Mouse (Mus musculus) monocyte, adult 2 months (primary cell): ENCODE data around the gene Muc5b.
A peak's percentile ranks its signal among the peaks of the same experiment; 100 is the strongest.
"Not testable (repeated sequence)": the region's sequence is repeated elsewhere in the genome, so short reads cannot be mapped to it uniquely, and the experiment has no call there.

ENCODE experiments used
- DNase-seq, 2 experiments: peaks; one replicate each; pipeline ENCODE4 v3.0.0; 2022; ENCODE audit warnings: low spot score in 2 of 2, low read depth in 1 of 2

The Muc5b gene

GRCm38 (mm10) chr7:141838779-141839178 lies at the start of gene Muc5b:
Muc5b (plus strand) TSS chr7:141839070.
- no peak for DNase-seq

- no peak for DNase-seq
Measured at GRCm38 (mm10) chr7:141794251-141794650, 44.6 kb upstream of the Muc5b start.

- no peak for DNase-seq
Measured at GRCm38 (mm10) chr7:141803206-141803605, 35.7 kb upstream of the Muc5b start.

- DNase-seq: no peak
Measured at GRCm38 (mm10) chr7:141805384-141805783, 33.5 kb upstream of the Muc5b start.

GRCm38 (mm10) chr7:141807823-141808222 lies 31.0 kb upstream of the Muc5b start:
- not testable (repeated sequence) for DNase-seq

- not testable (repeated sequence) for DNase-seq
Measured at GRCm38 (mm10) chr7:141809933-141810332, 28.9 kb upstream of the Muc5b start.

- no peak for DNase-seq
Measured at GRCm38 (mm10) chr7:141813321-141813720, 25.5 kb upstream of the Muc5b start.

GRCm38 (mm10) chr7:141815361-141815760 lies 23.5 kb upstream of the Muc5b start:
- DNase-seq: no peak

- no peak for DNase-seq
Measured at GRCm38 (mm10) chr7:141817355-141818075, 21.4 kb upstream of the Muc5b start.

- DNase-seq: no peak
Measured at GRCm38 (mm10) chr7:141818267-141818666, 20.6 kb upstream of the Muc5b start.

GRCm38 (mm10) chr7:141822582-141823261 lies 16.1 kb upstream of the Muc5b start:
- DNase-seq: no peak

- DNase-seq: no peak
Measured at GRCm38 (mm10) chr7:141823699-141824098, 15.2 kb upstream of the Muc5b start.

GRCm38 (mm10) chr7:141824398-141824797 lies 14.5 kb upstream of the Muc5b start:
- DNase-seq: no peak

GRCm38 (mm10) chr7:141835941-141836340 lies 2.9 kb upstream of the Muc5b start:
- no peak for DNase-seq

GRCm38 (mm10) chr7:141836423-141836822 lies 2.4 kb upstream of the Muc5b start:
- no peak for DNase-seq

GRCm38 (mm10) chr7:141840354-141840753 lies 1.5 kb downstream of the Muc5b start:
- no peak for DNase-seq

- no peak for DNase-seq
Measured at GRCm38 (mm10) chr7:141861046-141861445, 22.2 kb downstream of the Muc5b start.

GRCm38 (mm10) chr7:141869644-141870043 lies 30.8 kb downstream of the Muc5b start:
- DNase-seq: no peak

GRCm38 (mm10) chr7:141870553-141870952 lies 31.7 kb downstream of the Muc5b start:
- no peak for DNase-seq

- DNase-seq: no peak
Measured at GRCm38 (mm10) chr7:141874891-141875290, 36.0 kb downstream of the Muc5b start.

GRCm38 (mm10) chr7:141878813-141879212 lies 39.9 kb downstream of the Muc5b start:
- no peak for DNase-seq

- DNase-seq: no peak
Measured at GRCm38 (mm10) chr7:141892151-141892550, 53.3 kb downstream of the Muc5b start.

- DNase-seq: peak; percentile 4 to 11
Measured at GRCm38 (mm10) chr7:141901825-141902224, 63.0 kb downstream of the Muc5b start.
